In genomic region chr10:9557092-9557491, GRCm38 (mm10) we compare ENCODE assay signal across 25 mouse cellular contexts.
DNase-seq lines count a peak whose midpoint lies in the region; ATAC-seq lines count a peak whose summit lies in the region.
"Had no signal": no experiment of that assay in that cellular context is flagged by ENCODE, and none has a peak within 500 bp of the region (broad histone marks: within the 10 kb centered on the region; RNA-seq: fewer than 3 reads in every experiment).

No protein-coding gene starts in this region.

- H3K4me3 ChIP-seq in limb, embryonic 13.5 days, result no peak overlapping the region
- no peak overlapping the region for H3K4me3 ChIP-seq in limb, embryonic 10.5 days
- no peak overlapping the region for H3K4me3 ChIP-seq in midbrain, embryonic 12.5 days
- no peak overlapping the region for H3K4me3 ChIP-seq in midbrain, embryonic 15.5 days
- no peak overlapping the region for H3K4me3 ChIP-seq in stomach, embryonic 15.5 days (replicated peaks)
- H3K4me3 ChIP-seq: embryonic facial prominence, embryonic 13.5 days; heart, adult 2 months; heart, embryonic 15.5 days; left cerebral cortex, adult 2 months; liver, embryonic 12.5 days; neural tube, embryonic 15.5 days had no signal

- no peaks in the 10 kb centered on the region for H3K9me3 ChIP-seq in limb, embryonic 13.5 days
- no peaks in the 10 kb centered on the region for H3K9me3 ChIP-seq in limb, embryonic 10.5 days (replicated peaks)
- H3K9me3 ChIP-seq in midbrain, embryonic 12.5 days, result no peaks in the 10 kb centered on the region
- H3K9me3 ChIP-seq in midbrain, embryonic 15.5 days, result no peaks in the 10 kb centered on the region
- no peaks in the 10 kb centered on the region for H3K9me3 ChIP-seq in stomach, embryonic 15.5 days
- H3K9me3 ChIP-seq: embryonic facial prominence, embryonic 13.5 days; heart, embryonic 15.5 days; liver, embryonic 12.5 days; neural tube, embryonic 15.5 days had no signal

- no peak overlapping the region for H3K4me2 ChIP-seq in limb, embryonic 13.5 days (replicated peaks)
- no peak overlapping the region for H3K4me2 ChIP-seq in midbrain, embryonic 12.5 days (replicated peaks)
- H3K4me2 ChIP-seq in midbrain, embryonic 15.5 days, result no peak overlapping the region
- no peak overlapping the region for H3K4me2 ChIP-seq in stomach, embryonic 15.5 days
- H3K4me2 ChIP-seq: embryonic facial prominence, embryonic 13.5 days; heart, embryonic 15.5 days; liver, embryonic 12.5 days; neural tube, embryonic 15.5 days had no signal

- H3K27me3 ChIP-seq in limb, embryonic 13.5 days, result no peaks in the 10 kb centered on the region
- no peaks in the 10 kb centered on the region for H3K27me3 ChIP-seq in limb, embryonic 10.5 days (ENCODE audit: low read depth, poor library complexity, severe bottlenecking)
- H3K27me3 ChIP-seq in midbrain, embryonic 12.5 days, result no peaks in the 10 kb centered on the region
- H3K27me3 ChIP-seq in midbrain, embryonic 15.5 days (replicated peaks), result no peaks in the 10 kb centered on the region
- no peaks in the 10 kb centered on the region for H3K27me3 ChIP-seq in stomach, embryonic 15.5 days (replicated peaks)
- H3K27me3 ChIP-seq: embryonic facial prominence, embryonic 13.5 days; heart, embryonic 15.5 days; liver, embryonic 12.5 days; neural tube, embryonic 15.5 days had no signal

- no peaks in the 10 kb centered on the region for H3K4me1 ChIP-seq in limb, embryonic 13.5 days
- H3K4me1 ChIP-seq in limb, embryonic 10.5 days, result peaks cover 4% of the 10 kb centered on the region
- peaks cover 17% of the 10 kb centered on the region; the same call in 1 of the 2 replicates for H3K4me1 ChIP-seq in midbrain, embryonic 12.5 days
- 0 out of 2 replicates have a peak, but pooled peaks cover 3% of the 10 kb centered on the region for H3K4me1 ChIP-seq in midbrain, embryonic 15.5 days
- H3K4me1 ChIP-seq in stomach, embryonic 15.5 days, result peaks cover 4% of the 10 kb centered on the region; the same call in 1 of the 2 replicates
- H3K4me1 ChIP-seq: heart, embryonic 15.5 days; liver, embryonic 12.5 days; neural tube, embryonic 15.5 days had no signal

- no peak for DNase-seq in limb, embryonic 10.5 days (ENCODE audit: low spot score)
- DNase-seq in brain, adult 2 months (ENCODE audit: low read depth, low spot score), result peak; percentile 72
- no peak for DNase-seq in left cerebral cortex, adult 18-20 months (ENCODE audit: low spot score in 2 of 2)
- DNase-seq: adrenal gland, postnatal 14 days; cerebellum, adult 11 months; cerebellum, postnatal 10 days; gastrocnemius, postnatal 10 days; heart, adult 2 months; heart, postnatal 4 days; kidney, adult 2 months; kidney, postnatal 14 days; left cerebral cortex, postnatal 4 days; lung, postnatal 10 days; thymus, postnatal 4 days had no signal

- no peak overlapping the region for H3K9ac ChIP-seq in limb, embryonic 13.5 days
- no peak overlapping the region for H3K9ac ChIP-seq in midbrain, embryonic 12.5 days (replicated peaks)
- no peak overlapping the region for H3K9ac ChIP-seq in midbrain, embryonic 15.5 days
- no peak overlapping the region for H3K9ac ChIP-seq in stomach, embryonic 15.5 days
- H3K9ac ChIP-seq: embryonic facial prominence, embryonic 13.5 days; heart, embryonic 15.5 days; liver, embryonic 12.5 days; neural tube, embryonic 15.5 days had no signal

- ATAC-seq in limb, embryonic 13.5 days (ENCODE audit: low FRiP score, low read depth), result no peak
- no peak for ATAC-seq in midbrain, embryonic 12.5 days (ENCODE audit: low FRiP score, low read depth)
- ATAC-seq in midbrain, embryonic 15.5 days (replicated peaks), result no peak
- ATAC-seq in stomach, embryonic 15.5 days (ENCODE audit: insufficient read depth, low FRiP score, low read depth), result no peak
- ATAC-seq: activated CD4-positive, CD25-positive, alpha-beta regulatory T cell, adult 4 months; hindbrain, embryonic 16.5 days; liver, embryonic 12.5 days had no signal

- peak overlapping the region; percentile 34; the same call in 1 of the 2 replicates for H3K27ac ChIP-seq in limb, embryonic 13.5 days
- H3K27ac ChIP-seq in limb, embryonic 10.5 days, result no peak overlapping the region
- 0 out of 2 replicates have a peak overlapping the region, but pooled peaks have one; percentile 15 for H3K27ac ChIP-seq in midbrain, embryonic 12.5 days (replicated peaks)
- H3K27ac ChIP-seq in midbrain, embryonic 15.5 days, result no peak overlapping the region
- H3K27ac ChIP-seq in stomach, embryonic 15.5 days, result peak overlapping the region; percentile 84
- H3K27ac ChIP-seq: embryonic facial prominence, embryonic 13.5 days; heart, adult 2 months; heart, embryonic 15.5 days; liver, embryonic 12.5 days had no signal

- no peaks in the 10 kb centered on the region for H3K36me3 ChIP-seq in limb, embryonic 13.5 days
- no peaks in the 10 kb centered on the region for H3K36me3 ChIP-seq in limb, embryonic 10.5 days
- no peaks in the 10 kb centered on the region for H3K36me3 ChIP-seq in midbrain, embryonic 12.5 days
- H3K36me3 ChIP-seq in midbrain, embryonic 15.5 days (replicated peaks), result no peaks in the 10 kb centered on the region
- H3K36me3 ChIP-seq in stomach, embryonic 15.5 days, result no peaks in the 10 kb centered on the region
- H3K36me3 ChIP-seq: embryonic facial prominence, embryonic 13.5 days; heart, embryonic 15.5 days; liver, embryonic 12.5 days; neural tube, embryonic 15.5 days had no signal

- WGBS in limb, embryonic 13.5 days, result 32% methylated on average over 1 of the region's 1 CpGs
- WGBS in limb, embryonic 10.5 days, result 53% methylated on average over 1 of the region's 1 CpGs
- WGBS in midbrain, embryonic 12.5 days, result 38% methylated on average over 1 of the region's 1 CpGs
- 44% methylated on average over 1 of the region's 1 CpGs for WGBS in midbrain, embryonic 15.5 days
- 8% methylated on average over 1 of the region's 1 CpGs for WGBS in stomach, embryonic 15.5 days

Comparison
In these comparisons a context has a peak if more than half of its experiments do, and no peak if none do; other contexts are left out.
1. H3K27ac ChIP-seq: peak in limb, embryonic 13.5 days (single experiment), midbrain, embryonic 12.5 days (single experiment) and stomach, embryonic 15.5 days (single experiment); none in limb, embryonic 10.5 days (single experiment) and midbrain, embryonic 15.5 days (single experiment).